Mouse (Mus musculus) adrenal gland, postnatal 36 days (tissue): ENCODE measurements around the gene Hrk. TPM values are rescaled to one million over a fixed set of nuclear protein-coding genes. Genes with fewer than 3 reads are reported as not detected.

ENCODE experiments used
- DNase-seq, 2 experiments: peaks; one replicate each; pipeline ENCODE4 v3.0.0; 2021; ENCODE audit warnings: mixed read lengths in 1 of 2
- total RNA-seq, 2 experiments: library from RNA; stranded (reverse); gene quantifications; 2 replicates each; pipeline ENCODE4 v1.2.3; 2021

The Hrk gene
- total RNA-seq, 2 experiments from 2014 or later: 0.07 TPM; not detected in 1

GRCm38 (mm10) chr5:118223142-118223757, 58.8 kb downstream of the Hrk start:
- no peak for DNase-seq

GRCm38 (mm10) chr5:118230071-118230611, 65.7 kb downstream of the Hrk start:
- DNase-seq: no peak

GRCm38 (mm10) chr5:118236891-118237290, 72.4 kb downstream of the Hrk start:
- DNase-seq: peak; percentile 11 to 46

Other genes starting within 250 kb of the Hrk start
- 10 to 100 TPM; 55.9 to 77.6 TPM for gene Fbxo21, start 187.9 kb upstream of the Hrk start, total RNA-seq
- gene Tesc, start 136.9 kb upstream of the Hrk start, total RNA-seq: 100 to 1,000 TPM; 112 to 175 TPM
- gene Fbxw8, start 9.2 kb upstream of the Hrk start, total RNA-seq: 10 to 100 TPM; 45.1 to 51.4 TPM
- gene Rnft2, start 80.5 kb downstream of the Hrk start, total RNA-seq: 1 to 10 TPM; 2.2 to 4.0 TPM
- gene 2410131K14Rik, start 80.6 kb downstream of the Hrk start, total RNA-seq: 1 to 10 TPM; 6.5 to 7.4 TPM